Mouse (Mus musculus): ENCODE results near the gene Ten1. TPM values are rescaled to one million over a fixed set of nuclear protein-coding genes. Genes with fewer than 3 reads are reported as not detected.
A peak's percentile ranks its signal among the peaks of the same experiment; 100 is the strongest.

Gene Ten1
- polyA plus RNA-seq, 2 experiments: 44.2 to 70.5 TPM

GRCm38 (mm10) chr11:116163002-116163401 lies 35.7 kb upstream of the Ten1 start:
- Histone ChIP-seq H3K27ac (replicated peaks; ENCODE audit: low read depth, low read length) (no peak overlapping the region), H3K4me2 (replicated peaks; ENCODE audit: low read depth, low read length, severe bottlenecking) (no peak overlapping the region), H3K27me3 (ENCODE audit: control insufficient read depth, insufficient read depth, low read length) (no peaks in the 10 kb centered on the region), H3K4me3 (replicated peaks; ENCODE audit: low read length) (no peak overlapping the region), H3K9ac (ENCODE audit: low read depth, low read length, severe bottlenecking) (no peak overlapping the region), H3K4me1 (ENCODE audit: control insufficient read depth, insufficient read depth, low read length) (peaks cover 11% of the 10 kb centered on the region), H3K9me3 (ENCODE audit: control insufficient read depth, low read length) (no peaks in the 10 kb centered on the region), H3K36me3 (ENCODE audit: control insufficient read depth, insufficient read depth, low read length) (peaks cover 49% of the 10 kb centered on the region)
- DNase-seq (ENCODE audit: low spot score) (no peak), ATAC-seq (ENCODE audit: low FRiP score, low read depth) (no peak)
- 48% methylated on average over 9 of the region's 9 CpGs for WGBS
- TF ChIP-seq POLR2A (IDR thresholded peaks at IDR 0.05; ENCODE audit: borderline replicate concordance, extremely low read depth, insufficient read depth, insufficient read length): no peak

GRCm38 (mm10) chr11:116167232-116167631 lies 31.4 kb upstream of the Ten1 start:
- peak overlapping the region; percentile 85 for H3K27ac ChIP-seq (replicated peaks; ENCODE audit: low read depth, low read length)
- DNase-seq (ENCODE audit: low spot score) (peak; percentile 67), ATAC-seq (ENCODE audit: low FRiP score, low read depth) (no peak)
- no peaks in the 10 kb centered on the region for H3K27me3 ChIP-seq (ENCODE audit: control insufficient read depth, insufficient read depth, low read length)
- peaks cover 32% of the 10 kb centered on the region for H3K36me3 ChIP-seq (ENCODE audit: control insufficient read depth, insufficient read depth, low read length)
- TF ChIP-seq POLR2A (IDR thresholded peaks at IDR 0.05; ENCODE audit: borderline replicate concordance, extremely low read depth, insufficient read depth, insufficient read length): no peak
- no peaks in the 10 kb centered on the region for H3K9me3 ChIP-seq (ENCODE audit: control insufficient read depth, low read length)
- WGBS: 9% methylated on average over 6 of the region's 6 CpGs
- H3K9ac ChIP-seq (ENCODE audit: low read depth, low read length, severe bottlenecking): peak overlapping the region; percentile 73
- peaks cover 13% of the 10 kb centered on the region for H3K4me1 ChIP-seq (ENCODE audit: control insufficient read depth, insufficient read depth, low read length)
- peak overlapping the region; percentile 61 for H3K4me3 ChIP-seq (replicated peaks; ENCODE audit: low read length)
- peak overlapping the region; percentile 73 for H3K4me2 ChIP-seq (replicated peaks; ENCODE audit: low read depth, low read length, severe bottlenecking)

- TF ChIP-seq POLR2A (IDR thresholded peaks at IDR 0.05; ENCODE audit: borderline replicate concordance, extremely low read depth, insufficient read depth, insufficient read length): peak; percentile 93; the same call in 1 of the 2 replicates
Observed at GRCm38 (mm10) chr11:116167884-116168439, 30.7 kb upstream of the Ten1 start, which contains the start of gene Fbf1. Fbf1 (minus strand) TSS chr11:116168166.

GRCm38 (mm10) chr11:116169214-116169613 lies 29.4 kb upstream of the Ten1 start:
- Histone ChIP-seq H3K36me3 (ENCODE audit: control insufficient read depth, insufficient read depth, low read length) (peaks cover 42% of the 10 kb centered on the region), H3K27ac (replicated peaks; ENCODE audit: low read depth, low read length) (no peak overlapping the region), H3K4me1 (ENCODE audit: control insufficient read depth, insufficient read depth, low read length) (peaks cover 13% of the 10 kb centered on the region), H3K4me3 (replicated peaks; ENCODE audit: low read length) (no peak overlapping the region), H3K9ac (ENCODE audit: low read depth, low read length, severe bottlenecking) (no peak overlapping the region), H3K4me2 (replicated peaks; ENCODE audit: low read depth, low read length, severe bottlenecking) (no peak overlapping the region), H3K9me3 (ENCODE audit: control insufficient read depth, low read length) (no peaks in the 10 kb centered on the region), H3K27me3 (ENCODE audit: control insufficient read depth, insufficient read depth, low read length) (no peaks in the 10 kb centered on the region)
- WGBS: 82% methylated on average over 3 of the region's 3 CpGs
- TF ChIP-seq POLR2A (IDR thresholded peaks at IDR 0.05; ENCODE audit: borderline replicate concordance, extremely low read depth, insufficient read depth, insufficient read length): no peak
- DNase-seq (ENCODE audit: low spot score) (no peak), ATAC-seq (ENCODE audit: low FRiP score, low read depth) (no peak)

More at GRCm38 (mm10) chr11:116167884-116168439, 30.7 kb upstream of the Ten1 start, which contains the start of gene Fbf1:
- peaks cover 13% of the 10 kb centered on the region for H3K4me1 ChIP-seq (ENCODE audit: control insufficient read depth, insufficient read depth, low read length)
- DNase-seq (ENCODE audit: low spot score): peak; percentile 97
- H3K9ac ChIP-seq (ENCODE audit: low read depth, low read length, severe bottlenecking): peak within 1 kb of the TSS; percentile 73
- no peaks in the 10 kb centered on the region for H3K27me3 ChIP-seq (ENCODE audit: control insufficient read depth, insufficient read depth, low read length)
- H3K9me3 ChIP-seq (ENCODE audit: control insufficient read depth, low read length): no peaks in the 10 kb centered on the region
- peak within 1 kb of the TSS; percentile 73 for H3K4me2 ChIP-seq (replicated peaks; ENCODE audit: low read depth, low read length, severe bottlenecking)
- peaks cover 39% of the 10 kb centered on the region for H3K36me3 ChIP-seq (ENCODE audit: control insufficient read depth, insufficient read depth, low read length)
- WGBS: 1% methylated on average over 40 of the region's 40 CpGs
- peak within 1 kb of the TSS; percentile 61 for H3K4me3 ChIP-seq (replicated peaks; ENCODE audit: low read length)
- ATAC-seq (ENCODE audit: low FRiP score, low read depth): peak; percentile 97
- peak within 1 kb of the TSS; percentile 85 for H3K27ac ChIP-seq (replicated peaks; ENCODE audit: low read depth, low read length)

GRCm38 (mm10) chr11:116170003-116170800 lies 28.5 kb upstream of the Ten1 start:
- TF ChIP-seq POLR2A (IDR thresholded peaks at IDR 0.05; ENCODE audit: borderline replicate concordance, extremely low read depth, insufficient read depth, insufficient read length): no peak
- ATAC-seq (ENCODE audit: low FRiP score, low read depth) (no peak), DNase-seq (ENCODE audit: low spot score) (no peak)
- Histone ChIP-seq H3K4me2 (replicated peaks; ENCODE audit: low read depth, low read length, severe bottlenecking) (no peak overlapping the region), H3K27ac (replicated peaks; ENCODE audit: low read depth, low read length) (no peak overlapping the region), H3K4me3 (replicated peaks; ENCODE audit: low read length) (no peak overlapping the region), H3K36me3 (ENCODE audit: control insufficient read depth, insufficient read depth, low read length) (peaks cover 43% of the 10 kb centered on the region), H3K9me3 (ENCODE audit: control insufficient read depth, low read length) (no peaks in the 10 kb centered on the region), H3K4me1 (ENCODE audit: control insufficient read depth, insufficient read depth, low read length) (peaks cover 13% of the 10 kb centered on the region), H3K27me3 (ENCODE audit: control insufficient read depth, insufficient read depth, low read length) (no peaks in the 10 kb centered on the region), H3K9ac (ENCODE audit: low read depth, low read length, severe bottlenecking) (no peak overlapping the region)
- 84% methylated on average over 5 of the region's 5 CpGs for WGBS

Data from limb, embryonic 14.5 days (tissue).